Mouse (Mus musculus) heart, adult 18-20 months (tissue): ENCODE results near the gene Gse1. TPM values are rescaled to one million over a fixed set of nuclear protein-coding genes. Genes with fewer than 3 reads are reported as not detected.

Experiments used
- DNase-seq, 2 experiments: peaks; one replicate each; pipeline ENCODE4 v3.0.0; 2021 to 2022; ENCODE audit warnings: mixed read lengths in 1 of 2
- total RNA-seq, 2 experiments: library from RNA; stranded (reverse); gene quantifications; 2 replicates each; pipeline ENCODE4 v1.2.3; 2021

The Gse1 gene
- total RNA-seq, 2 experiments from 2014 or later: 15.5 to 16.0 TPM

DNA sequence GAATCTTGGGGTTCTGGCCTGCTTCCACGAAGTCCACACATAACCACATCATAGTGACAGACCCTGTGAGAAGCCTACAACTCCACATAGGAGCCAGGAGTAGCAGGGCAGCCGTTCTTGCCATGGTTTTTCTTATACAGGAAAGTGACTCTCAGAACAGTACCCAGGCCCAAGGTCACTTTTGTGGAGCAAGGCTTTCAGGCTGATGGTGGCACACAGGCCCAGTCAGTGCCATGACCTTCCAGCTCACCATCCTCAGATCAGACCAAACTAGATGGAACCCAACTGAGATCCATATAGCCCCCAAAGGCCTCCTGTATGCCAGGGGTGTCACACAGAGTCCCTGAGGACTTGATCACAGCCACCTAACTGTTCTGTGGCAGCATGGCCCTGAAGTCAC lies 223.9 kb downstream of the Gse1 start:
- no peak for DNase-seq

DNA sequence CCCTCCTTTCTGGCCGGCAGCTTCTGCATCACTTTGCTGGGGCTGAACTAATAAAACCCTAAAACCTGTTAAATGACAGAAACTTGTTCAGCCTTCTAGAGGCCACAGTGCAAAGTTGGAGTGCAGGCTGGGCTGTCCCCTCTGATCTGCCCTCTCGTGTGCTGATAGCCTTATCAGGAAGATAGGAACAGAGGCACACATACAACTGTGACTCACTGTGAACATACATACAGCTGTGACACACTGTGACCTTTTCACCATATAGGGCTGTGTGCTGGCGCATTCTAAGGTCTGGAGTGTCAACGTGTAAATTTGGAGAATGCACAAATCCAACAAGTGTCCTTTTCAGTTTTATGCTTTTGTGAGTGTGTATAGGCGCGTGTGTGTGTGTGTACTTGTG lies 226.1 kb downstream of the Gse1 start:
- DNase-seq: no peak

DNA sequence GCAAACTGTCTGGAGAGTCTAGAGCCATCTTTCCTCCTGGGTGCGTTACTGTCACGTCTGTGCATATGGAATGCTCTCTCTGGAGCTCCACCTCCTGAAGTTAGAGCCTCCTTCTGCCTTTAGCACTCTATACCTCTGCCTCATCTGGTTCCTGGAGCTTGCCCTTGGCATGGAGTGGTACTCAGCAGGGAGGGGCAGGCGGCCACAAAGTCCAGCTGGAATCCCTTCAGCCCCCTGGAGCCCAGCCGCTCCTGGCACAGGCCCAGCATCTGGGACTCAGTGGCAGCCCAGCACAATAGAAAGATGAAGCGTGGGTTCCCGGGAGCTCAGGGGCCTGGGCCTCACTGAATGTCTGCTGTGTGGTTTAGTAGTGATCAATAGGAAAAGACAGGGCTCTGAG lies 232.1 kb downstream of the Gse1 start:
- DNase-seq: no peak

GRCm38 (mm10) chr8:120462119-120462551 lies 233.9 kb downstream of the Gse1 start:
- DNase-seq: peak; percentile 39 to 49

- no peak for DNase-seq
Observed at GRCm38 (mm10) chr8:120462611-120463010, 234.4 kb downstream of the Gse1 start.

GRCm38 (mm10) chr8:120463918-120464584 lies 235.8 kb downstream of the Gse1 start:
- DNase-seq: no peak

DNA sequence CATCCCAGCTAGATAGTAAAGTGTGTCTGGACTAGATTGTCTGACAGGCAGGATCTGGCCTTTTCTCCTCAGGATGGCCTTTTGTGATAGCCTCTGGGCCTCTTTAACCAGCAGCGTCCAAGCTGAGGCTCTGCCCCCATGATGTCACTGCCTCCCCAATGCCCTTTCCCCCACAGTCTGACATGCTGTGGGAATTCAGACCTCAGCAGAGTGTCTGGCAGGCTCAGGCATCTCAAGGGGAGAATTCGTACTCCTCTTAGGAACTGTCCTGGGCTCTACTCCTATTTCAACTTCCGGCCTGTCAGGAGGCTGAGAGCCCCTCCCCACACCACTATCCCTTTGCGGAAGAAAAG lies 236.3 kb downstream of the Gse1 start:
- DNase-seq: no peak

- DNase-seq: peak in 1 of 2 experiments; percentile 31
Observed at GRCm38 (mm10) chr8:120465710-120466109, 237.5 kb downstream of the Gse1 start.

DNA sequence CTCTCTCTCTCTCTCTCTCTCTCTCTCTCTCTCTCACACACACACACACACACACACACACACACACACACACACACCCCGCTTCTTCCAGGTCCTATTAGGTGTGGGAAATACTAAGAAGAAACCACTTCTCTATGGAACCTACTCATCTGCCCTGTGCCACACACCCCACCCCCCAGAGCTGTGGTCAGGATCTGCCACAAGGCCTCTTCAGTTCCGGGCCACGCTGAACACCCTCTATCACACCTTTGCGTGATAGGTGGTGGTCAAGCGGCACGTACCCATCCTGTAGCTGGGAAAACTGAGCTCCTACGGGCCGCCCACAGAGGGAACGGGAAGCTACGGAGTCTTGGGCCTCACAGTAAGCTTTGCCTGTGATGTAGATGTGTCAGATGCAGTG lies 238.0 kb downstream of the Gse1 start:
- no peak for DNase-seq

DNA sequence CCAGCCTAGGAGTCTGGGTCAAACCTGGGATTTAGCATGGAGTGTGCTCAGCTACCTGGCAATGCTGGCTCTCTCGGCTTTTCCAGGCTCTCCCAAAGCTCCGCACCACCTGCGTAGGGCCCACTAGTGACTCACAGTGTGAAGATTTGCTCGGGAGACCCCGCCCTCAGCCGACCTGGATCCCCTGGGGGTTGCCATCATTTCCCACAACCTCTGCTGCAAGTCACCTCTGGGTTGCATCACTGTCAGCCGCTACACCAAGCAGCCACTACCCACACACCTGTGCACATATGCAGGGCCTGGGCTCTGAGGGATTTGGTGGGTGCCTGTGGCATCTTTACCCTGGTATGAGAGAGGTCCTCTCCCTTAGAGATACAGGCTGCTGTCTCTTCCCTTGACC lies 239.3 kb downstream of the Gse1 start:
- DNase-seq: no peak

DNA sequence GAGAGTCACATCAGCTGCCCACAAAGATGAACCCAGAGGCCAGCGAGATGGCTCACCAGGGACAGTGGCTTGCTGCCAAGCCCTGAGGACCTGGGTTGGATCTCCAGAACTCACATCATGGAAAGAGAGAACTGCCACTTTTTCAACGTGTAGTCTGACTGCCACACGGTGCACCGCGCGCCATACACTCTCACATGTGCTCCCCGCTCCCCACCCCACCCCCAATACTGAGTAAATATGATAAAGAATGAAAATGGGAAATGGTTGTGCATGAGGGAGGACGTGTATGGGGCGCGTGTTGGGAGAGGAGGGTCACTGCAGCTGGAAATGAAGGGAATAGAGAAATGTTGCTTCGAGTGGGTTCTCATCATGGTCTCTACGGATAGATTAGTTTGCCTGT lies 241.9 kb downstream of the Gse1 start:
- DNase-seq: no peak

GRCm38 (mm10) chr8:120471166-120471565 lies 242.9 kb downstream of the Gse1 start:
- DNase-seq: no peak

- DNase-seq: no peak
Observed at GRCm38 (mm10) chr8:120471752-120472151, 243.5 kb downstream of the Gse1 start.

GRCm38 (mm10) chr8:120472230-120472629 lies 244.0 kb downstream of the Gse1 start:
- DNase-seq: no peak

DNA sequence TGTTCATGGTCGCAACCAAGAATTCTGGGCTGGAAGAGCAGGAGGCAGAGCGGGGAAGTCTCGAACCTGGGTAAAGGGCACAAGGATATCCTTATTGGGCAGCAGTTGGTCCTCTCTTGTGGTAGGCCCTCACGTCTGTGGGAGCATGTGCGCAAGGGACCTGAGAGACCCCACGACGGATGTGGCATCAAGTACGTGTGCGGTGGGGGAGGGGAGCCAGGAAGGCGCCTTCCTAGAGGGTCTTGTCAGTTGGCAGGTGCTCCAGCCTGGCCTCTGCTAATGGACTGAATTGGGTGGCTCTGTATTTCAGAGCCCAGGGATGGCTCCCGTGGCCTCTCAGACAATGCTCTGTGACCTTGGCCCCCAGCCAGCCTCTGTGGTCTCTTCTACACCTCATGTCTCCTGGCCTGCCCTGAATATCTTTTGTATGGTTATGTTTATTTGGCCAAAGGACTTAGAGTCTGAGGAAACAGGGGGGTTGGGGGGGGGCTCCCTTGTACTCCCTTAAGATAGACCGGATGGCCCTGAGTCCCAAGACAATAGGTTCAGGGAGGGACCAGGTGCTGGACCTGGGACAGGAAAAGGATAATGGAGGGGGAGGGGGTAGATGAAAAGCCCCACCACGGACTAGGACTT lies 245.6 kb downstream of the Gse1 start:
- DNase-seq: peak in 1 of 2 experiments; percentile 69

DNA sequence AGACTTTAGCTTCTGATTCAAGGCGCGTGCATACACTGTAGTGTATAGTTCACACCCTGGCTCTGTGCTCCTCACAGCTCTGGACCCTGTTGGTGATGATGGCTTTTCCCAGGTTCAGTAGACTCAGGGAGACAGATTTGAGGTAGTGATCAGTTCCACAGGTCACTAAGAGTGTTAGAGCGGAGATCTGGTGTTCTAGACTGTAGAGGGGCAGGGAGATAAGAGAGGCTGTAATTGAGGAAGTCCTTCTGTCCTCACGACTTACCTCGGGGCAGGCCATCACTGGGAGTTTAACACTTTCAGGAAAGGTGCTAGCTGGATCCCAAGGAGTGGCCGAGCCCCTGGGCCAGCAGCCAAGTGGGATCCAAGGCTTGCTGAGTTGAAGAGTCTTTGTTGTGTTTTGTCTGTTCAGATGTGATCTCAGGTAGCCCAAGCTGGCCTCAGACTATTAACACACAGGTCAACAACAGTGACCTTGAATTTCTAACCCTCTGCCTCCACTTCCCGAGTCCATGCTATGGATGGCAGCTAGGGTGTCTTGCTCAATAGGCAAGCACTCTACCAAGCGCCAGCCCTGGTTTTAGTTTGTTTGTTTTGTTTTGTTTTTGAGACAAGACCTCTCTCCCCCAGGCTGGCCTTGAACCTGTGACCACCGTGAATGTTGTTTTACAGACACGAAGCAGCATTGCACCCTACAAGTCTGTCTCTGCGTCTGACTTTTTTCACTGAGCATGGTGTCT lies 246.4 kb downstream of the Gse1 start:
- no peak for DNase-seq

DNA sequence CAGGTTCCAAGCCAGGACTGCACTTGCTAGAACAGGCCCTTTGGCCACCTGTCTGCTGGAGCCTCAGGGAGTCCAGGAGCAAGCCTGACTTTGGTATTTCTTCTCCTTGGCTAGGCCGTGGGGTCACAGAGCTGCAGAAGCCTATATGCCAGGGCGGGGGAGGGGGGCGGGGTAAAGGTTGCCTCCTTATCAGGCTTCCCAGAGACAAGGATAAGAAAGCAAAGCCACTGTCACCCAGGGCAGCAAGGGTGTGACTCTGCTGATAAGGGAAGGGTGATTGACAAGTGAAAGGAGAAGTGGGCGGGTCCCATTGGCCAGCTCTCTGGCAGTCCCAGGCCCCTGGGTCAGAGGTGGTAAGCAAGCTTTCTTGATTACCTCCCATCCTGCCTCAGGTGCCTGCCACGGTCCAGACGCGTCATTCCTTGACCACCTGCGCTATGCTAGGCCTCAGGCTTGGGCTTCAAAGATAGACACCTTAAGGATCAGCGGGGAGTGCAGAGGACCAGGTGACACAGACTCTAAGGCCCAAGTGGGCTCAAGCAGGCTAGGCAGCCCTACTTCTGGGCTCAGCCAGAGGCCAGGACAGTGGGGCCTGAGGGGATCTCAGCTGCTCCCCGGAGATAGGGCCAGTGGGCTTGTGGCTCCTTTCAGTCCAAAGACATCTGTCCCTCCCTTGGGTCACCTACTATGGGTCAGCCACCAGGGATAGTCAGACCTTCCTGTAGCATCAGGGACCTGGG lies 247.4 kb downstream of the Gse1 start:
- DNase-seq: no peak

GRCm38 (mm10) chr8:120476711-120477575 lies 248.7 kb downstream of the Gse1 start:
- DNase-seq: no peak

- DNase-seq: no peak
Observed at GRCm38 (mm10) chr8:120478754-120479153, 250.5 kb downstream of the Gse1 start.

DNA sequence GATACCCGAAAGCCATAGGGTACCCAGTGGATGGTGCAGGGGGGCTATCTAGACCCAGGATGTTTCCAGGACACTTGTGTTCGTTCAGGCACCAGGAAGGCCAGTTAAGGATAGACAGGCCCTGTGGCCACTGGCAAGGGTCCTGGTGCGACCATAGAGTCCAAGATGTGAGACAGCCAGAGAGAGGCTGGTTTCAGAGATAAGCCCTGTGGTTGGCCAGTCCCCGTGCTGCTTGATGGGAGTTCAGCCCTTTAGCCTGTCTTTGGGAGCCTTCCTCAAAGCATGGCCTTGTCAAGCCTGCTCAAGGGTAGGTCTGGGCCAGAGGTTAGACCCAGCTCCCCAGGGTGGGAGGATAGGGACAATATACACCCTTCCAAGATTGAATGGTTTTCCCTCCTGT lies 251.4 kb downstream of the Gse1 start:
- no peak for DNase-seq

DNA sequence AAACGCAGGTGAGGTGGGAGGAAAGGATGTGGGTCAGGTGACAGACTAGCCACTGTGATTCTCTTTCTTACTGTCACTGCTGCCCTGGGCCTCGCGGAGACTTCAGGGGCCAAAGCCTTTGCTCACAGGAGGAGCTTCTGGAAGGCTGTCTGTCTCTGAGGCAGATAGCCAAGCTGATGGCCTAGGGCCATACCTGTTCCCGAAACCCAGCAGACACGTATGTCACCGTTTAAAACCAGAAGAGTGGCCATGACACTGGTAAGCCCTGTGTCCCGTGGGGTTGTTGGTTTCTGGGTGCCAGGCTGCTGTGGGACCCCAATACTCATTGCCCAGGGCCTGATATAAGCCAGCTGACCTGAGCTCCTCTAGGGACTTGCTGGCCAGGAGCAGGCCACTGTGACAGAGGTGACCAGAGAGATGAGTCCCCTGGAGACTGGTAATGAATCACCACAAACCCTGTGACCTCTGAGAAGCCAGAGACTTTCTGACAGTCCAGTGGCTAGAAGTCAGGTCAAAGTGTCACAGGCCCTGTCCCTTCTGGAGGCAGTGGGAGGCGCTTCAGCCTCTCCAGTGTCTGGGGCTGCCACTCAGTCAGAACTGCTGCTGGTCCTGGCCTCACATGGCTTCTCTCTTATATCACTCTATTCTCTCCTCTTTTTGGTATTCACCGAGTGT lies 253.9 kb downstream of the Gse1 start:
- no peak for DNase-seq
